In genomic region chr8:10568448-10568847, GRCm38 (mm10) we compare ENCODE assay signal across 20 mouse cellular contexts.
"Had no signal": no experiment of that assay in that cellular context is flagged by ENCODE, and none has a peak within 500 bp of the region (broad histone marks: within the 10 kb centered on the region; RNA-seq: fewer than 3 reads in every experiment).

No protein-coding gene starts in this region.

- H3K4me2 ChIP-seq: intestine, embryonic 15.5 days; kidney, embryonic 15.5 days; liver, embryonic 13.5 days; midbrain, embryonic 12.5 days; midbrain, embryonic 15.5 days; neural tube, embryonic 12.5 days had no signal

- DNase-seq: kidney, adult 11 months; kidney, adult 8-10 months; kidney, postnatal 10 days; kidney, postnatal 36 days; layer of hippocampus, postnatal 36 days; liver, embryonic 13.5 days; lung, adult 2 months; lung, postnatal 36 days; retina, postnatal 1 day; thymus, adult 18-20 months; thymus, postnatal 14 days; thymus, postnatal 4 days had no signal

- H3K27ac ChIP-seq: intestine, embryonic 15.5 days; kidney, embryonic 15.5 days; left cerebral cortex, adult 2 months; liver, embryonic 13.5 days; midbrain, embryonic 12.5 days; midbrain, embryonic 15.5 days; neural tube, embryonic 12.5 days had no signal

- H3K9me3 ChIP-seq: intestine, embryonic 15.5 days; kidney, embryonic 15.5 days; liver, embryonic 13.5 days; megakaryocyte, embryonic 14.5 days; midbrain, embryonic 12.5 days; midbrain, embryonic 15.5 days; neural tube, embryonic 12.5 days had no signal

- H3K4me1 ChIP-seq: intestine, embryonic 15.5 days; kidney, embryonic 15.5 days; liver, embryonic 13.5 days; midbrain, embryonic 12.5 days had no signal

- H3K27me3 ChIP-seq: intestine, embryonic 15.5 days; liver, embryonic 13.5 days; midbrain, embryonic 12.5 days; midbrain, embryonic 15.5 days; neural tube, embryonic 12.5 days had no signal

- H3K4me3 ChIP-seq: intestine, embryonic 15.5 days; kidney, embryonic 15.5 days; left cerebral cortex, adult 2 months; liver, embryonic 13.5 days; megakaryocyte, embryonic 14.5 days; midbrain, embryonic 12.5 days; midbrain, embryonic 15.5 days; neural tube, embryonic 12.5 days had no signal

- ATAC-seq: intestine, embryonic 15.5 days; lung, postnatal 0 days; midbrain, embryonic 15.5 days had no signal

- H3K36me3 ChIP-seq: intestine, embryonic 15.5 days; kidney, embryonic 15.5 days; liver, embryonic 13.5 days; midbrain, embryonic 12.5 days; midbrain, embryonic 15.5 days; neural tube, embryonic 12.5 days had no signal

- H3K9ac ChIP-seq: intestine, embryonic 15.5 days; kidney, embryonic 15.5 days; liver, embryonic 13.5 days; midbrain, embryonic 12.5 days; midbrain, embryonic 15.5 days; neural tube, embryonic 12.5 days had no signal
